Mouse (Mus musculus) embryonic facial prominence, embryonic 15.5 days (tissue): ENCODE results near the gene Gm49369. TPM values are rescaled to one million over a fixed set of nuclear protein-coding genes. Genes with fewer than 3 reads are reported as not detected.

Source experiments
- ATAC-seq: fragments of 200-750 bp; cut with Nextera tagmentation; 2 replicates; pipeline ENCODE4 v1.8.0; 2017; ENCODE audit warnings: low read depth, moderate TSS enrichment; ENCODE audit not compliant: insufficient number of reproducible peaks, low FRiP score, low TSS enrichment
- H3K27ac ChIP-seq: fragments of 300-500 bp; sonication (generic); replicated peaks from 2 replicates; pipeline ENCODE4 v1.5.1; 2015; ENCODE audit warnings: mild to moderate bottlenecking, inconsistent platforms
- H3K27me3 ChIP-seq: fragments of 300-500 bp; sonication (generic); 2 replicates; pipeline ENCODE4 v1.6.1; 2015; ENCODE audit warnings: inconsistent platforms
- H3K36me3 ChIP-seq: fragments of 300-500 bp; sonication (generic); 2 replicates; pipeline ENCODE4 v1.6.1; 2015; ENCODE audit warnings: mild to moderate bottlenecking, inconsistent platforms
- H3K4me1 ChIP-seq: fragments of 300-500 bp; sonication (generic); 2 replicates; pipeline ENCODE4 v1.6.1; 2015; ENCODE audit warnings: inconsistent platforms
- H3K4me2 ChIP-seq: fragments of 300-500 bp; sonication (generic); replicated peaks from 2 replicates; pipeline ENCODE4 v1.6.1; 2015; ENCODE audit warnings: mild to moderate bottlenecking, inconsistent platforms
- H3K4me3 ChIP-seq: fragments of 300-500 bp; sonication (generic); replicated peaks from 2 replicates; pipeline ENCODE4 v1.5.1; 2015; ENCODE audit warnings: mild to moderate bottlenecking, inconsistent platforms
- H3K9ac ChIP-seq: fragments of 300-500 bp; sonication (generic); 2 replicates; pipeline ENCODE4 v1.6.1; 2015; ENCODE audit warnings: inconsistent platforms
- H3K9me3 ChIP-seq: fragments of 300-500 bp; sonication (generic); replicated peaks from 2 replicates; pipeline ENCODE4 v1.6.1; 2016; ENCODE audit warnings: inconsistent platforms
- WGBS: fragments of 180-500 bp; shearing (Covaris S2); methylation state at CpG from one replicate; pipeline ENCODE4 v1.1.7; 2015; 5-methylcytosine and 5-hydroxymethylcytosine counted together
- polyA plus RNA-seq: library from polyadenylated mRNA; unstranded; fragments of >200 nt; fragmentation: Nextera tagmentation; extraction: Ambion mirVana; gene quantifications from 2 replicates; pipeline ENCODE4 v1.2.1, GENCODE M21; 2015

Gene Gm49369
- polyA plus RNA-seq = not detected in 2 replicates

DNA sequence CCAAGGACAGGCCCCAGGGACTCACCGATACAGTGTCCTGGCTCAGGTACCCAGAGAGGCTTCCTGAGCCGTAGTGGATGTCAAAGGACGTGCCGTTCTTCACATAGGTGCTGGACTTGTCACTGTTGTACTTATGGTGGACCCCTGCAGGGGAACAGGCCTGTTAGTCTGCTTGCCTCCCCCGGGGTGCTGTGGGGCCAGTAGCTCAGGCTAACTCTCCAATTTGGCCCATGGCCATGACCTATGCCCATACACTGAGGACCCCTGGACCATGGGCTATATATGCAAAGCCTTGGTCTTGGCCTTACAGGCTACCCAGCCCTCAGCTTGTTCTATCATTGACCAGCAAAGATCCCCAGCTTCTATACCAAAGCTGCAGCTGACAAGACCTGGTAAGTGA is at the start of gene Gm49369:
Gene Gm49369, minus strand, starts transcription at position 101 of the 400 bp plus-strand sequence.
- 94% methylated on average over 5 of the region's 5 CpGs for WGBS
- no peak for ATAC-seq
- Histone ChIP-seq H3K27me3 (no peaks in the 10 kb centered on the region), H3K9ac (no peak within 1 kb of the TSS), H3K4me3 (no peak within 1 kb of the TSS), H3K36me3 (peaks cover 80% of the 10 kb centered on the region), H3K9me3 (no peaks in the 10 kb centered on the region), H3K4me1 (peaks cover 21% of the 10 kb centered on the region), H3K27ac (no peak within 1 kb of the TSS), H3K4me2 (no peak within 1 kb of the TSS)

DNA sequence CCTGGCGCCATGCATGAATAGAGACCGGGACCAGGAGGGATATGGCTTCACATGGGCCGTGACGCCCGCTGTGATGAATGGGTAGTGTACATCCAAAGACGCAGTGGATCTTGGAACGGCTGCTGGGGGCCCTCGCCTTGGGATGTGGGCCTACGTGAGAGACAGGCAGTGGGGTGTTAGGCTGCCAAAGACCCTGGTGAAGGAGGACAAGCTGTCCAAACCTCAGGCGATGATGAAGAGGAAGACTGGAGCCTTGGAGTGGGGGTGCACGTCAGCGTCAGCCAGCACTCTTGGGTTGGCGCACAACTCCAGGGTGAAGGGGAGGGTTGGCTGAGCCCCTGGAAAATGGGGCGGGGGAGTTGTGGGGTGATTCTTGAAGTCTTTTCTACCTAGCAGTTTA is 48.6 kb upstream of the Gm49369 start:
- no peaks in the 10 kb centered on the region for H3K27me3 ChIP-seq
- H3K4me3 ChIP-seq = no peak overlapping the region
- peaks cover 59% of the 10 kb centered on the region for H3K4me1 ChIP-seq
- 78% methylated on average over 14 of the region's 14 CpGs for WGBS
- peak overlapping the region; percentile 86 for H3K27ac ChIP-seq
- H3K9me3 ChIP-seq = no peaks in the 10 kb centered on the region
- ATAC-seq = peak; percentile 34; the same call in 1 of the 2 replicates
- H3K36me3 ChIP-seq = no peaks in the 10 kb centered on the region
- no peak overlapping the region for H3K9ac ChIP-seq
- no peak overlapping the region for H3K4me2 ChIP-seq

DNA sequence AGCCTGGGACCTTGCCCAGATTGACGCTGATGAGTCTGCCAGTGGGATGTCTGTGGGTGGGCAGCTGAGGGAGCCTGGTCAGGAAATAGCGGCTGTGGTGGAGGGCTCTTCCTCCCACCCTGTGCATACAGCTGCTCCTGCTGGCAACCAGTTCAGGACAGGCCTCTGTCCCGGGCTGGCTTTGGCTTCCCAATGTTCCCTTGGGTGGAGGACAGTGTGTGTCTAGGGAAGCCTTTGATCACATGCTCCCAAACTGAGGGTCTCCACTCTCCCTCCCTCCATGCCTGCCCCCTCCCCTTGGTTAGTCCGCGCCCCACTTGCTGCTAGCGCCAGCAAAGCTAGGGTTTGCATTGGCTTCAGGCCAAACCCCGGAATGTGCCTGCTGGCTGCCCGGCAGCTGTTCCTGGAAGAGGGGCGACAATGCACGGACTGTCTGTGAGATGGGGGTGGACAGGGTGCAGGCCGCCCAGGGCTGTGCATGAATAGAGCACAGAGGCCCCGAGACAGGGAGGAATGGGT is 47.8 kb upstream of the Gm49369 start:
- Histone ChIP-seq H3K36me3 (no peaks in the 10 kb centered on the region), H3K27me3 (no peaks in the 10 kb centered on the region), H3K27ac (peak overlapping the region; percentile 86), H3K4me1 (peaks cover 56% of the 10 kb centered on the region), H3K4me3 (no peak overlapping the region), H3K9ac (no peak overlapping the region), H3K9me3 (no peaks in the 10 kb centered on the region), H3K4me2 (peak overlapping the region; percentile 22; the same call in 1 of the 2 replicates)
- 18% methylated on average over 12 of the region's 12 CpGs for WGBS
- peak; percentile 80 for ATAC-seq

DNA sequence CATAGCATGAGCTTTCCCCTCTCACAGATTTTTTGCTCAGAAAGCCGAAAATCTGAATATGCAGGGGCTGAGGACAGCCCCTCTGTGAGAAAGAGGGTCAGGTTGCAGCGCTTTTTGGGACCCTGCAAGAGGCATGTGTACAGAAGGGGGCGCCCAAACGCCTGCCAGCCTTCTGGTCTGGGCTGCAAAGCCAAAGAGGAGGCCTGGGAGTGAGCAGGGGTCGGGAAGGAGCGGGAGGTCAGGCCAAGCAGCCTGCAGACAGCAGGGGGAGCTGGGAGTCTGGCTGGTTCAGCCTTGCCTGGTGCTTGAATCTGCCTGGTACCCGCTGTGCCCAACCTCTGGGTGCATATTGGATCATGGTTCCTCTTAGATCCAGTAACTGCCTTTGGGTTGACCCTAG is 45.7 kb upstream of the Gm49369 start:
- no peaks in the 10 kb centered on the region for H3K9me3 ChIP-seq
- no peaks in the 10 kb centered on the region for H3K27me3 ChIP-seq
- 15% methylated on average over 7 of the region's 7 CpGs for WGBS
- no peak for ATAC-seq
- no peak overlapping the region for H3K4me2 ChIP-seq
- H3K27ac ChIP-seq = peak overlapping the region; percentile 86
- no peaks in the 10 kb centered on the region for H3K36me3 ChIP-seq
- H3K4me1 ChIP-seq = peaks cover 36% of the 10 kb centered on the region
- no peak overlapping the region for H3K9ac ChIP-seq
- no peak overlapping the region for H3K4me3 ChIP-seq

DNA sequence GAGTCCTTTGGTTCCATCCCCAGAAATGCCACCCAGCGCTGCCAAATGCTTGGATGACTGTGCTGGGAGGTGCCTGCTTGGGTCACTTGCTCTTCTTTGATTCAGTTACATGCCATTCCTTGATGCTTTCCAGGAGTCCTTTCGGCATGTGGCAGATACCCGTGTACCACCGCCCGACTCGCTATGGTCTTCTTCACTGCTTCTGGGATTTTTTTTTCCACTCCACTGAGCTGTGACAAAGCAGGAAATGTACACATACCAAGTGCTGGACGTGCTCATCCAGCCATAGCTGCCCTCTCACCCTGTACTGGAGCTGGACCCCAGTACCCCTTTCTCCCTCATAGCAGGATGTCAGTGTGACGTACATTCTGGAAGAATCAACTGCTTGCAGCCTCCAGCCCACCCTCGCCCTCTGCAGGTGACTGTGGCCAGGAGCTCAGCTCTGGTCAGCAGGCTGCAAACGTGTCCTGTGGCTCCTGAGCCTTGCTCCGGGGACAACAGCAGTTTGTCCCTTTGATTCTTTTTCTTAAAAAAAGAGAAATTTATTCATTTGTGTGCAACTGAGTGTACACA is 43.3 kb upstream of the Gm49369 start:
- Histone ChIP-seq H3K27ac (no peak overlapping the region), H3K27me3 (no peaks in the 10 kb centered on the region), H3K4me3 (no peak overlapping the region), H3K9ac (no peak overlapping the region), H3K9me3 (no peaks in the 10 kb centered on the region), H3K4me1 (peaks cover 20% of the 10 kb centered on the region), H3K36me3 (no peaks in the 10 kb centered on the region), H3K4me2 (no peak overlapping the region)
- ATAC-seq = no peak
- WGBS = 59% methylated on average over 11 of the region's 11 CpGs

DNA sequence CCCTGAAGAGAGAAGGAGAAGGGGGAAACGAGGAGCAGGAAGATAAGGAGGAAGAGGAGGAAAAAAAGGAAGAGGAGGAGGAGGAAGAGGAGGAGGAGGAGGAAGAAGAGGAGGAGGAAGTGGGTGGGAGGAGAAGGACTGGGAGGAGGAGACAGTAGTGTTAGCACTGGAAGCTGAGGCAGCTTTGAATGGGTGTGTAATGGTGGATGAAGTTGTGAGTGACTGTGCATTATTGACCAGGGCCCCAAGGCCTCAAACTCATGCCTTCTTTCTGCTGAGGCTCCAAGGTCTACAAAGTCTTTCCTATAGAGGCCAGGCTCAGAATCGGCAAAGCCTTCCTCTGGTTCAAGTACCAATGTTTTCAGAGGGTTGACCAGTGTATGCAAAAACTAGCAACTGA is 39.4 kb upstream of the Gm49369 start:
- no peak for ATAC-seq
- Histone ChIP-seq H3K9ac (no peak overlapping the region), H3K4me1 (no peaks in the 10 kb centered on the region), H3K9me3 (no peaks in the 10 kb centered on the region), H3K4me2 (no peak overlapping the region), H3K27me3 (no peaks in the 10 kb centered on the region), H3K4me3 (no peak overlapping the region), H3K27ac (no peak overlapping the region), H3K36me3 (no peaks in the 10 kb centered on the region)
- WGBS = 66% methylated on average over 2 of the region's 2 CpGs

DNA sequence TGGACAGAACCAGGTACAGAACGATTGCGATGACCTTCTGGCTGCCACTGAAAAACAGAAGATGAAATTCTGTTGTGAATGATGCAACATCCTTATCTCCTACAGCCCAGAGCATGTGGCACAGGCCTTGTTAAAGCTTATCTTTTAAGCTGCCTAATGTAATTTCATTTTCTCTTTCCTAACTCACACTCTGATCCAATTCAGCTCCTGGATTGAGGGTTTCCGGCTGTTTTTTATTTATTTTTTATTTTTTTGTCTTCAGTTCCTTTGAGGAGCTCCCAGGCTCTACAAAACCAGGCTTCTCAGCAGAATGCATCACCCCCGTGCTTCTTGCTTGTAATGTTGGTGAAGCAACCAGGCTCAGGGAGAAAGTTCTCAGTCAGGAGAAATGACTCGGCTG is 37.4 kb upstream of the Gm49369 start:
- no peaks in the 10 kb centered on the region for H3K27me3 ChIP-seq
- WGBS = 77% methylated on average over 5 of the region's 5 CpGs
- no peaks in the 10 kb centered on the region for H3K4me1 ChIP-seq
- H3K4me3 ChIP-seq = no peak overlapping the region
- H3K4me2 ChIP-seq = no peak overlapping the region
- no peak overlapping the region for H3K27ac ChIP-seq
- H3K9me3 ChIP-seq = no peaks in the 10 kb centered on the region
- H3K9ac ChIP-seq = no peak overlapping the region
- ATAC-seq = no peak
- no peaks in the 10 kb centered on the region for H3K36me3 ChIP-seq

DNA sequence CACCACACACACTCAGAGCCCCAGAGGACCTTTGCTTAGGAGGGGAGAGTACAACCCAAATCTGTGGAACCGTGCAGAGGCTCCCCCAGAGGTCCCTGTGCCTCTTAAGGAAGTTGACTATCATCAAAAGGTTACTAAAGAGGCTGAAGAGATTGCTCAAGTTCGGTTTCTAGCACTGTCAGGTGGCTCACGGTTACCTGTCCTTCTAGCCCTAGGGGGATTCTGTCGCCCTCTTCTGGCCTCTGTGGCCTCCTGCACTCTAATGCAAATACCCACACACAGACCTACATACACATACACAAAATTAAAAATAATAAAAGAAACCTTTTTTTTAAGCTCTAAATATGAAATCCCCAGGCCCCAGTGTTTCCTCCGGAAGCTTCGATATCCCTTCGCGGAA is 36.2 kb upstream of the Gm49369 start:
- Histone ChIP-seq H3K4me1 (no peaks in the 10 kb centered on the region), H3K27me3 (no peaks in the 10 kb centered on the region), H3K9me3 (no peaks in the 10 kb centered on the region), H3K4me2 (no peak overlapping the region), H3K36me3 (no peaks in the 10 kb centered on the region), H3K9ac (no peak overlapping the region), H3K4me3 (no peak overlapping the region), H3K27ac (no peak overlapping the region)
- ATAC-seq = no peak
- WGBS = 87% methylated on average over 8 of the region's 8 CpGs

DNA sequence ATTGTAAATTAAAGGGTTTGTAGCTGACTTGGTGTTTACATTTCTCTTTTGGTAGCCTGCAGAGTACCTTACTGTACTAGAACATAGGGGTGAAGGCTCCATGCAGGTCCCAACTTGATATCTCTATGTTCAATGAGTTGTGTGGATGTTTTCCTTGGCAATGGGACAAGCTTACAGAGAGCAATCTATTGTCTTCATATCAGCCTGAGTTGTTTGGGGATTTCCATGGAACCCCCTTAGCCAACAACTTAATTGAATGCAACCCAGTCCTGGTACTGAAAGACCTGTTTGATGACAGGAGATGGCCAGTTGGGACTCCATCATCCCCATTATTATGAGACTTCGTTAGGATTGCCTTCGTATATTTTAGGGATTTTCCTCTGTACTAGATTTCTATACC is 35.6 kb upstream of the Gm49369 start:
- no peak overlapping the region for H3K4me2 ChIP-seq
- H3K27ac ChIP-seq = no peak overlapping the region
- ATAC-seq = no peak
- WGBS = 91% methylated on average over 2 of the region's 2 CpGs
- H3K4me3 ChIP-seq = no peak overlapping the region
- no peaks in the 10 kb centered on the region for H3K9me3 ChIP-seq
- H3K27me3 ChIP-seq = no peaks in the 10 kb centered on the region
- no peak overlapping the region for H3K9ac ChIP-seq
- H3K36me3 ChIP-seq = no peaks in the 10 kb centered on the region
- H3K4me1 ChIP-seq = no peaks in the 10 kb centered on the region

DNA sequence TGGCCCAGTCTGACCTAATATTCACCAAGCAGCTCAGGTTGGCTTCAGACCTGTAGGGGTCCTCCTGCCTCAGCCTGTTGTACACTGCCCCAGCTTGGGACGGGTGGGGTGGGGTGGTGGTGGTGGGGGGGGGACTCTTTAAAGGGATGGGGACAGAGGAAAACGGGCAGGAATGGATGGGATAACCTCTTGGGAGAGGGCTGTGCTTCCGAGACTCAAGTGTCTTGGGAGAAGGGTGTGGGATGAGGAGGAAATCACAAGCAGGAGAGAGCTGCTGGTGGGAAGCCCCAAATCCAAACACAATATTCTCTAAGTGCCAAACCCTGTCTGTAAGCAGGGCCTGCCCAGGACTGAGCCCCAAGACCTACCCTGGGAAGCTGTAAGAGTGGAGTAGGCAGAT is 33.8 kb upstream of the Gm49369 start:
- ATAC-seq = no peak
- Histone ChIP-seq H3K4me2 (no peak overlapping the region), H3K27me3 (no peaks in the 10 kb centered on the region), H3K36me3 (no peaks in the 10 kb centered on the region), H3K9me3 (no peaks in the 10 kb centered on the region), H3K4me1 (no peaks in the 10 kb centered on the region), H3K4me3 (no peak overlapping the region), H3K27ac (no peak overlapping the region), H3K9ac (no peak overlapping the region)
- 77% methylated on average over 3 of the region's 3 CpGs for WGBS

DNA sequence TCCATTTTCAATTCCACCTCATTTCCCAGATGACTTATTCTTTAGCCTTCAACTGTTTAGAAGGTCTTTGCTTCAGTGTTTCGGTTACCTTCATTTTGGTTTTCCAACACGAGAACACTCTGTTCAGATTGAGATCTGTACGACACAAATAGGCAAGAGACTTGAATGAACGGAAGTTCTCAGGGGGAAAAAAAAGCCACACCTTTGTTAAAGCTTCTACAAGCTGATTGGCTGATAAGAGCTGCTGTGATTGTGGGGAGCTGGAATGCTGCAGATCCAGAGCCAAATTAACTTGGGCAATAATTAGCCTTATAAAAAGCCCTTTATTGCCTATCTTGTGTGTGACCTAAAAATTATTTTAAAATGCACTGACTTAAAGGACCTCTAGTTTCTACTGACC is 32.8 kb upstream of the Gm49369 start:
- H3K9ac ChIP-seq = no peak overlapping the region
- H3K9me3 ChIP-seq = no peaks in the 10 kb centered on the region
- no peaks in the 10 kb centered on the region for H3K4me1 ChIP-seq
- ATAC-seq = no peak
- 52% methylated on average over 4 of the region's 4 CpGs for WGBS
- H3K4me3 ChIP-seq = no peak overlapping the region
- no peak overlapping the region for H3K27ac ChIP-seq
- H3K27me3 ChIP-seq = no peaks in the 10 kb centered on the region
- H3K36me3 ChIP-seq = no peaks in the 10 kb centered on the region
- no peak overlapping the region for H3K4me2 ChIP-seq

DNA sequence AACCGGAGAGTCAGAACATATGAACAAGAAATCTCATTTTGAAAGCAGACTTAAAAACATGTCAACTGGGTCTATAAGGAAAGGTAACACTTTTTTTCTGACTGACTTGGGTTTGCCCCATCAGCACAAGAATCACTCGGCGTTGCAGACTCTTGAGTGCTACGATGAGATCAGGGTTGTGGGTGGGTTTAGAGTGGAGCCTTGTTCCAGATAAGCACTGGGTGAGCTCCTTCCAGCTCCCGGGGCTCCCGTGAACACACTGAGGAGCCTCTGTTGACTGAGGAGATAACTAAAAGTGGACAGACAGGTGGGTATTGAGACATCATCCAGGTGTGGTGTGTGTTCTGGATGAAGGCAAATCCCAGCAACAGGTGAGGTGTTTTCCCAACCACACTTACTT is 30.8 kb upstream of the Gm49369 start:
- Histone ChIP-seq H3K9ac (no peak overlapping the region), H3K27ac (no peak overlapping the region), H3K36me3 (no peaks in the 10 kb centered on the region), H3K4me3 (no peak overlapping the region), H3K4me1 (no peaks in the 10 kb centered on the region), H3K27me3 (no peaks in the 10 kb centered on the region), H3K9me3 (no peaks in the 10 kb centered on the region), H3K4me2 (no peak overlapping the region)
- WGBS = 90% methylated on average over 6 of the region's 6 CpGs
- no peak for ATAC-seq
